Mouse (Mus musculus) fibroblast of lung, adult 2 months (primary cell): Measurements from ENCODE around the gene 5730522E02Rik.

Experiments
- DNase-seq: peaks from one replicate; pipeline ENCODE4 v3.0.0-alpha.2; 2011; ENCODE audit warnings: low read depth

5730522E02Rik gene

GRCm38 (mm10) chr11:25813446-25813845 lies 397.1 kb downstream of the 5730522E02Rik start:
- no peak for DNase-seq

GRCm38 (mm10) chr11:25787691-25788090 lies 422.9 kb downstream of the 5730522E02Rik start:
- no peak for DNase-seq

DNA sequence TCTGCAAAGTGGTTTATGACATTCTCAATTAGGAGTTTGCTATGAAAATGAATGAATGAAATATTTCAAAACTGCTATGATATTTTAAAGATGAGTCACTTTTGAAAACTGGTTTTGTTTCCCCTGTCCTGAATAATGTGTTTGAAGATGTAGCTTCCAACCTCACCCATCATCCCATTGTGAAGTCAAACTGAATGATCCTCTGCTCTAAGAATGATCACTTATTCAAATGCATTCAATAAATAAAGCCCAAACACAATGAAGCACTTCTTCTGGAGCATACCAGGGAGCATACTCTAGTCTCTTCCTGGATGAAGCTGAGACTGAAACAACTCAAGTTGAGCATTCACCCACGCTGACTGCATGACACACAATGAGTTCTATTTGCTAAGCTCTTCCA lies 438.3 kb downstream of the 5730522E02Rik start:
- no peak for DNase-seq

DNA sequence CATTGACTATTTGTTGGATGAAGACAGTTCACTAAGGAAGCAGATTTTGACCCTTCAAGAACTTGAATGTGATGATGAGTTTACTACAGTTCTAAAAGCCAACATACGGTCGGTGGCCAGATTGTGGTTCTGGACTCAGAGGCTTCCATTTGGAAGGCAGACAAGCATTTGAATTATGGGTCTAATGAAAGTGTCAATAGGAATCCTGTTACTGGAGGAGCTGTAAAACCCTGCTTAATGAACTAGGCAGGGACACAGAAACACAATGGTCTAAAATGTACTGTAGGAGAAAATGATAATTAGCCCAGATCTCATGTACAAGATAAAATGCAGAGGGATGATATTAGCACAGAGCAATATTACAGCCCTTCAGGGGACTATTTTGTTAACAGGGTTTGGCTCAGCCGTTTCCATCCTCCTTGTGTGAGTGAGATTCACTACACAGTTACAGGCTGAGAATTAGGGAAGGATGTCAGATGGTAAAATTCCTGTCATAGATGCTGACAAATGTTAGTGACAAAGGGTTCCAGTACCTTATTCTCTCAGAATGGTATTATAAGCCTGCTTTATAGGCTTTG lies 439.5 kb downstream of the 5730522E02Rik start:
- DNase-seq, result no peak

DNA sequence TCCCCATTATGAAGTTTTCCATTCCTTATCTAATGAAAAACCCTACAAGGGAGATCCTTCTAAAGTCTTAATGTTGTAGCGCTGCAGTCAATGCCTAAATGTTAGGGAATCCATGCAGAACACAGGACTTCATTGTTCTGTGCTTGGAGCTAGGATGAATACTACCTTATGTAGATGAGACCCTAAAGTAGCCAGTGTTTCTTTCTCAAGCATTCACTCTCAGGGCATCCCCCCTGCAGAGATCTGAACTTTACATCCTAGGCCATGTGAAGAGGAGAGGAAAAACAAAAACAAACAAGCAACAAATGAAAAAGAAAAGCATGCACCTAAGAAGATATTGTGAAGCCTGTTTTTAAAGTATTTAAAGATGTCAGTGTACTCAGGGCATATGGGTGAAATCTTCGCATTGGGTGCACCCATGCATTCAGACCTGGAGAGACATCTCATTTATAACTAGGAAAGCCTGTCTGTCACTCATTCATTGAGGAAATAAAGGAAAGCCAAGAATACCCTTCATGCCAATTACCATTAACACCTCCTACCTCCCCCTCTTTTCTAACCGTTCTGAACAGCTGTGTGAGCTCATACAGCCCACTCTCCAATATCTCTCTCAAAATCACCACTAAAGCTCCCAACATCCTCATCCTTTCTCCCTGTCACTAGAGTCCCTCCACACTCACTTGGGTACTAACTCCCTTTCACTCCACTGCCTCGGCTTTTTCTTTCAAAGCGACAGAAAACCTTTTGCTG lies 442.8 kb downstream of the 5730522E02Rik start:
- DNase-seq, result no peak

DNA sequence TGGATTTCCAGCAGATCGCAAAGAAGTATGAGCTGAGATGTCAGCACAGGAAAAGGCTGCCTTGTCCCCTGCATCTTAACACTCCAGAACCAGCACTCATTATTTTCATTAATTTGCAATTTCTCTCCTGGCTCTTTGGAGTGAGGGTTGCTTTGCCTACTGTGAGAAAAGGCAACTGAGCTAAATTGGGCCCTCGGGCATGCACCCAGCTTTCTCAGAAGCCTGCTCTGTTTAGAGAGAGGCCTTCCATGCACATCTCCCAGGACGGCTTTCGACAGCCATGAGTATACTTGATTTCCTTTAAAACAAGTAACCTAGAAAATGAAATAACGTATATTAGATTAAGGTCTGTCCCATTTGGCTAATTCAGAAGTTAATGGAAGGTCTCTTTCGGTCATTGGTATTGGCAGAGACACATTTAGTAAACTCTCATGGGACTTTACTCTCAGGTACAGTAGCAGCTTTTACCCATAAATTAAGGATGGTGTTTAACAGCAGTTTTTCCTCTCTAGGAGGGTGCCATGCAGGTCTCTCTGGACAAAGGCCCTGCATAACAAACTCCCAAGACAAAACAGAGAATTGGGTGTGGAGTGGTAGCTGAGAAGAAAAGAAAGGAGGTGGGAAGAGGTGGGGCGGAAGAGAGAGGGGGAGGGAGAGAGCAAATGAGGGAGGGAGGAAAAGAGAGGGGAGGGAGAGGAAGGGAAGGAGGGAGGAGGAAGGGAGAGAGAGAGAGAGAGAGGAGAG lies 457.2 kb downstream of the 5730522E02Rik start:
- no peak for DNase-seq

- DNase-seq, result no peak
Observed at GRCm38 (mm10) chr11:25752418-25752817, 458.1 kb downstream of the 5730522E02Rik start.

DNA sequence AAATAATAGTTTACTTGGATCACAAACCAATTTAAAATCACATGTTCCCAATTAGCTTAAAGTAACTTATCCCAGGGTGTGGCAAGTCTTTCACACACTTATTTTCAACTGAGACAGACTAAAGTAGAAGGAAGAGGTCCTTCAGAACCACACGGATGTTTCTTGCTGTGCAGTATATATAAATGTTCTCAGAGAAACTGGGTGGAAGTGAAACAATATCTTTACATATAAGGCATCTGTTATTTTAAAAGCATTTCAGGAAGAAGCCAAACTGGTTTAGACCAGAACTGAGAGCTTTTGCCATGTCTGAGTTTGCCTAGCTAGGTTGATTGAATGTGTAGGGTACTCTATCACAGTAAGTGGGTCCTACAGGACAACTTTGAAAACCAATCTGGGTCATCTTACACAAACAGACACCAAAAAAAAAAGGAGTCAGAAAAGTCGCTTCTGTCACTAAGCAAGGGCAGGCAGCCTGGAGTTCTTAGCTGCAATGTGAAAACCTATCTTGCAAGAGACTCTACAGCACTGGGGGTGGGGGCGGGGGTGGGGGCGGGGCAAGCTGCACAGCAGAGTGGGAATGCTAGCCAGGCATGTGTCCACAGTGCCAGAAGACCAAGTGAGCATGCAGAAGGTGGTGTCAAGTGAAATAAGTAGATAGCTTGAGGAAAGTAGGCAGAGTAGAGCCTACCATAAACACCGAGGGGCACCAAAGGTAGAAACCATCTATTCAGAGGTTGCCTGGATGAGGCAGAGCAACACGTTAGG lies 463.3 kb downstream of the 5730522E02Rik start:
- no peak for DNase-seq

DNA sequence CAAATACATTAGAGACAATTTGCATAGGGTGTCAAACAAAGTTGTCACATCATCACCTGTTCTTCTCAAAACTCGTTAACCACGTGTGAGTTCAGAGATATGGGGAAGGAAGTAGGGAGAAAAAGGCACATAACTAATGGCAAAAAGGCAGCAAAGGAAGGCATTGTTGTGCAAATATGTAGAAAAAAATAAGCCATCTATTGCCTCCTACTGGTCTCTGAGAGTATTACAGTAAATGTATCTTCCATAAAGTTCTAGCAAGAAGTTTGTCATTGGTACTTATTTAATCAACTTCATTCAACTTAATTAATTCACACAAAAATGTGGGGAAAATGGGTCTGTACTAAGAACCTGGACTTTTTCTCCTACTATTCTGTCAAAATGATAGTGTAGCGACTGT lies 466.9 kb downstream of the 5730522E02Rik start:
- DNase-seq, result no peak

- DNase-seq, result no peak
Observed at GRCm38 (mm10) chr11:25737255-25737654, 473.3 kb downstream of the 5730522E02Rik start.

GRCm38 (mm10) chr11:25729476-25729875 lies 481.1 kb downstream of the 5730522E02Rik start:
- DNase-seq, result no peak

DNA sequence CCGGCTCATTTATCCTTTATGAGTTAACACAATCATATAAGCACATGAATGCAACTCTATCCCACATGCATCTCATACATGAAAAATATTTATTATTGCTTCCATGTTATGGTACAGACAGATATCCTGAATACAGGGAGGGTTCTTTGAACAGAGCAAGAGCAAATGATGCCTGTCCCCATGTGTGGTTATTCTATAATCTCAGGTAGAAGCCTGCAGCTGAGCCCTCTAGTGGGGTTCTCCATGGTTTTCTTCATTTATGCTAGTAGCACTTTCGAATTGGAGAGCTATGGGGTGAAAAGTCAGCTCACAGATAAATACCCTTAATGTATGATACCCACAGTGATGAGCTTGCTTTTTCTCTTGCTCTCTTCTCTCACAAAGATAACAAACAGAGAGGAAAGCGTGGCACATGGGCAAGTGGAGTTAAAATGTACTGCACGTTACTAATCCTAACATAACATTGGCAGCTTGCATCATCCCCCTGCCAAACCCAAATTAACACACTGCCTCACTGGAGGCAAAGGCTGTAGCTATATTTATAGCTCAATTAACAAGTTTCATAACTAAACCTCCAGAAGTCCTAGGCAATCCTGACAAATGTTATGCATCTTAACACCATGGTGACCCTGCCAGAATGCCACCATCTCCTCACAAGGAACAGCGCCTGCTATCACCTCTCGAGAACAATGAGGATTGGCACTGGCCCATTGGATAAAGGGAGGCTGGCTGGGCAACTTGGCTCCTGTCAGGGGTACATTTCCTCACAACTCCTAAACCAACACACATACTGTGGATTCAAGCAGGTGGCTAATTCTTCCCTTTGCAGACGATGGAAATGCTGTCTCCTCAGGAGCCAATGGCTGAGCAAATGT lies 494.9 kb downstream of the 5730522E02Rik start:
- DNase-seq, result no peak

DNA sequence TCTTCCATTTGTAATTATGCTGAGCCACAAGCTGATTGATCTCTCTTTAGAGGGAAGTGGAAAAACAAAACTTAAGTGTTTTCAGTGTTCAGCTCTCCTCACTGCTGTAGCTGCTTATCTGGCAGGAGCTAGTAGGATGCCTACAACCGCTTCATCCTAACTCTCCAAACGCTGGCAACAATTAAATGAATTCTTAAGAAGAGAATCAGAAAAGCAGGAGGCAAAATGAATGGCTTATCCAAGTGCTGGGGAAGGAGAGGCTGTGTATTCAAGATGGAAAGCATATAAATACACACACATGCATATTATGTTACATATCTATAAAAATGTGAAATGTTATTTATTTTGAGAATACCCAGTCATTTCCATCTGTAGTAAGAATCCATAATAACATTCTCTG lies 500.0 kb downstream of the 5730522E02Rik start:
- no peak for DNase-seq

DNA sequence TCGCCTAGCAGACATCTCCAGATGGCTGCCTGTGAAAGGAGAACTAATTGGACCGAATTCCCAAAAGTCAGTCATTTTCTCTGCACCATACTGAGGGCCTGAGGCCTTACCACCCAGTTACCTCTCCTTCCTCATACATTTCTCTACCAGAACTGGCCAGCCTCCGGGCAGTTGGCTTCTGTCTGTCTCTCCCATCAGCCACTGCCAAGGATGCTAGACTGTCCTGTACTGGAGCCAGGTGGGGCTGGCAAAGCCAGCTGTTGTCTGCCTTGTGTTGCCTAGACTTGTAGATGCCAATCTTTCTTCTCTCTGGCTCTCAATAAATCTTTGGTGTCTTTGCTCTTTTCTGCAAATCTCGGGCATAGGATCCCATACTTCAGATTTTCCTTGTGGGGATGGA lies 500.7 kb downstream of the 5730522E02Rik start:
- no peak for DNase-seq

DNA sequence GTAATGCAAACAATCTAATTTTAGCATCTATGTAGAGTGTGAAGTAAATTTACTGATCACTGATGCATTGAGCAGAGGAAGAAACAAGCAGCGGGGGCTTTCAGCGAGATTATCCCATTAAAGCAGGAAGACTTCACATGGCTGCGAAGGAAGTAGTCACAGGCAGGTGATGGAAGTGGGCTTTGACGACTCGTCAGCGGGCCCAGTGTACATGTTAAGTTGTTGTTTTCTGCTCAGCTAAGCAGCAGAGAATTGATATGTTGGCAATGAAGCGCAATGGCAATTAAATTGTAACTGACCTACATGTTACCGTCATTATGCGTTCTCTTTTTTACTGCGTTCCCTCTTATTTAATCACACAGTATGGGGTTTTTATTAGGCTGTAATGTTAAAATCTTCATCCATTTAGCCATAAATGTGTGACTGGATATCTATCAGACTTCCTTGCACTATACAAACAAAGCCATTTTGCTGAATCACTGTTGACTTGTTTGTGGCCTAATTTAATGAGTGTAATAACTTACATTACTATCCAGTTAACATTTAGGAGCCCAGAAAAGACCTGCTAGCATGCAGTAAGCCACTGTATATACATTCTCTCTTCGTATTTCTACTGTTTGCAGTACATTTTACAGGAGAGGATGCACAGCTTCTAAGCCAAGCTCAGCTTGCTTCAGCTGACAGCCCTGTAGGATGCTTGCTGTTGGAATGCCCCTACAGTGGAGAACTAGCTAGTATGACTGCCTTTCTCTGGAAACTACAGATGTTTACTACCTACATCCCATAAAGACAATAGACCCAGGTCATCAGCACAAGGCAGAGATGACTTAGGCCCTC lies 506.0 kb downstream of the 5730522E02Rik start:
- DNase-seq, result no peak

DNA sequence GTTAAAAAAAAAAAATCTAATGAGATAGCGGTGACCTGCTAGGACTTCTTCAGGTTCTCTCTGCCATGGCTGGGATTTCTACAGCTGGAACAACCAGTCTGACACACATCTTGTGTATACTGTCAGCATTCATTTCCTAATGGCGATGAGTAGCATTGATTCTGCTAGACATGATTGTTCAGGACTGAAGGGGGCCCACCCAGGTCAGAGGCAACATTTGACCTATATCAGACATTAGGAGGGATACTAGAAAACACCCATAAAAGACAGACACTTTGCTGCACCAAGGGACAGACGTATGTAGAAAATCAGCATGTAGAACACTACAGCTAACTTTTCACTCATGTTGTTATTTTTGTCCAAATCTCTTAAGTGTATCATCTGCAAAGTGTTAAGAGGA lies 507.8 kb downstream of the 5730522E02Rik start:
- no peak for DNase-seq

GRCm38 (mm10) chr11:25697508-25698193 lies 512.9 kb downstream of the 5730522E02Rik start:
- DNase-seq, result no peak

GRCm38 (mm10) chr11:25696168-25696567 lies 514.4 kb downstream of the 5730522E02Rik start:
- DNase-seq, result no peak

GRCm38 (mm10) chr11:25684731-25685130 lies 525.8 kb downstream of the 5730522E02Rik start:
- no peak for DNase-seq

DNA sequence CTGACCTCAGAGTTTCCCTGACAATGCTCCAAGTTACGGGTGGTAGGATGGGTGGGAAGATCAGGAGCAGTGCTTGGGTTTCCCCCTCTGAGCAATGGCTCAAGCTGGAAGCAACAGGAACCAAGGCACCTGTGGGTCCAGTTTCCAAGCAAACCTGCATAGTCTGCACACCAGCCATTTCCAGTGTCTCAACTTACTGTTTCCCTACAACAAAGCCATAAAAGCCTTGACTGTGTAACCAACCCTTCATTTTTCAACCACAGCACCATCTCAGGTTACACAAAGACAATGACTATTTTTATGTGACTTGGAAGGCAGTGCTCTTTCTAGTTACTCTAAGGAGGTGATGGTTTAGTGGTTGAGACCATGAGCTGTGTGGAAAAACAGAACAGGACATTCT lies 530.7 kb downstream of the 5730522E02Rik start:
- no peak for DNase-seq
